Mouse (Mus musculus) A20 (cell line): ENCODE measurements around the gene Cd33.

ENCODE experiments used
- DNase-seq: peaks from one replicate; pipeline ENCODE4 v3.0.0-alpha.2; 2011; ENCODE audit warnings: low read depth, low spot score

The Cd33 gene

GRCm38 (mm10) chr7:43544225-43544977, at the start of gene Cd33:
Cd33 (minus strand) TSS chr7:43544428.
- DNase-seq = peak; percentile 76

- DNase-seq = peak; percentile 32
Measured at GRCm38 (mm10) chr7:43584790-43585189, 40.6 kb upstream of the Cd33 start.

DNA sequence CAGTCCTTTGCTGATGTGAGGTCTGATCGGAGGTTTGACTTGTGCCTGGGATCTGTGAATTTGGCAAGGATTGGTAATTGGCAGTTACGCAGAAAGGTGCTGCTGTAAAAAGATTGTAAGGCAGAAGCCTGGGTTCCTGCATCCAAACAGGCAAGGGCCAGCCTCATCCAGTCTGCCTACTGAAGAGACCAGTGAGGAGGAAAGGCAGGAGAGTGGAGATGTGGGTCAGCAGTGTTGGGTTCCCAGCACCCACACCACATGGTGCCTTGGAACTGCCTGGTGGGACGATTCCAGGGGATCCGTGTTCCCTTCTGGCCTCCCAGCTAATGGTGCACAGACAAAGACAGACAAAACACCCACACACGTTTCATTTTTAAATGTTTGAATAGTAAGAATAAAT, 36.3 kb upstream of the Cd33 start:
- DNase-seq = no peak

GRCm38 (mm10) chr7:43579440-43580171, 35.4 kb upstream of the Cd33 start, which contains the start of gene Zfp719:
Zfp719 (plus strand) TSS chr7:43579610.
- peak; percentile 96 for DNase-seq

DNA sequence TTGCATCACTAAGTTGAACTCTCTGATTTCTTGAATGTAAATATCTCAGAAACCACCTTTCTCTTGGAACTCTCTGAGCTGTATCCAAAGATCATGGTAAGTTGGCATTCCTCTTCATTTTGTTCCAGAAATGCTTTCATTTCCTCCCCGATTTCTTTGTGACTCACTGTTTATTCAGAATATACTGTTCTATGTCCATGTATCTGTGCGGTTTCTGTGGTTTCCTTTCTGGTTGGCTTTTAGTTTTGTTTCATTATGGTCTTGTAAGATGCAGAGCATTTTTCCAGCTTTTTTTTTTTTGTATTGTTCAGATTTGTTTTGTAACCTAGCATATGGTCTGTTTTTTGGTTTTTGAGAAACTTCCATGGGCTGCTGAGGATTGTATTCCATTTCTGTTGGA, 27.0 kb upstream of the Cd33 start:
- DNase-seq = no peak

GRCm38 (mm10) chr7:43563300-43563699, 19.1 kb upstream of the Cd33 start:
- DNase-seq = no peak

GRCm38 (mm10) chr7:43562651-43563070, 18.4 kb upstream of the Cd33 start:
- DNase-seq = peak; percentile 80

- peak; percentile 90 for DNase-seq
Measured at GRCm38 (mm10) chr7:43562006-43562633, 17.9 kb upstream of the Cd33 start, which contains the start of gene Zfp658. Zfp658 (plus strand) TSS chr7:43562256.

DNA sequence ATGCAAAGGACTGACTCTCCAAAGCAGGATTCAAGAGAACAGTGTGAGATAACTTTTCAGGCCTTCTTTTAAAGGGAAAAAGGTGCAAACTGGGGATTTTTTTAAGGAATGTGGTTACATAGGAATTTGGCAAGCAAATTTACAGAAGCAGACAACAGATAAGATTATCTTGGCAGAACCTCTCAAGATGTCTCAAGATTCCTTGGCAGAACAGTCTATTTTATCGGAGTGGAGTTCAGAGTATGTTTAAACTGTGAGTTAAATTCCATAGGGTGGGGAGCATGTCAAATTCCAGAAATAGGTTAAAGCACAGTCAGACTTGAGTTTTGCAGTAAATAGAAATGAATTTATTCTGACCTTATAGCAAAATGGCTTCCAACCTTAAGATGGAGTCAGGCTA, 12.7 kb upstream of the Cd33 start:
- DNase-seq = no peak

DNA sequence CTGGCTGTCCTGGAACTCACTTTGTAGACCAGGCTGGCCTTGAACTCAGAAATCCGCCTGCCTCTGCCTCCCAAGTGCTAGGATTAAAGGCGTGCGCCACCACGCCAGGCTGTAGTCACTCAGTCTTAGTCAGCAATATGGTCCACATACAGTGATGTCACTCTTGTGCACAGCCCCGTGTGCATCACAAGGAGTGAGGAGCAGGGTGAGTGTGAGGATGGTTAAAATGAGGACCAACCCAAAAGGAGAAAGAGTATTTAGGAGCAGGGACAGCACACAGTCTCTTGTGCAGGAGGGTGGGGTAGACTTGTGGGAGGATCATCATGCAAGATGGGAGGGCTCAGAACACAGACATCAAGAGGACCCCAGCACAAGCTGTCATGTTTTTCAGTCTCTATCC, 11.1 kb upstream of the Cd33 start:
- DNase-seq = peak; percentile 24

DNA sequence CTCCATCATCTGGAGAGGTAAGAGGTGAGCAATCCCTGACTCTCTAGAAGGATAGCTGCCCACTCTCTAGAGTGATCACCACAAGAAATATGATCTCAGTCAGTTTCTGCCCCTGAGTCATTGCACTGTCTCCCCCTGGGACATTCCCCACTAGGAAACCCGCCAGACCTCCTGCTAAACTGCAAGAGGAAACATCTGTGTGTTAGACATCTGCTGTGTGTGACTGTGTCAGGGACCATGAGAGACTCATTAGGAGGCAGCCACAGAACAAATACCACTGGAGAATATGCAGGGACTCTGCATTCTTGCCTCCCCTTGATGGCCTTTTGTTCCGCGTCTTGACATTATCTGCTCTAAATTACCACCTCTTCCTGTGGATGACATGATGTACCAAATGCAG, 10.3 kb upstream of the Cd33 start:
- peak; percentile 82 for DNase-seq

DNA sequence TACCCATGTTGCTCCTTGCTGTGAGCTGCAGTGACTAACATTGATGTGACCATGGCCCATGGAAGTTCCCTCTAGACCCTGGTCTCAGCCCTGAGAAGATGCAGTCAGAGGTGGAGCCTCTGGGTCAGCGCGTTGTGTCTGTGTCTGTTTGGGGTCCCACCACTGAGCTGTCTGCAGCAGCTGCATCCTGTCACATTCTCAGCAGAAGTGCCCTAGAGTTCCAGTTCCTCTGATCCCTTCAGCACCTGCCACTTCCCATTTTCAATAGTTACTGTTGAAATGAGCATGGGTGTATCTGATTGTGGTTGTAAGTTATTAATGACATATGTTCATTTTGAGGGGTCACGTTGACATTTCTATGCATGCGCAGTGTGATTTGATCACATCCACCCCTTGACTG, 8.9 kb upstream of the Cd33 start:
- peak; percentile 89 for DNase-seq

DNA sequence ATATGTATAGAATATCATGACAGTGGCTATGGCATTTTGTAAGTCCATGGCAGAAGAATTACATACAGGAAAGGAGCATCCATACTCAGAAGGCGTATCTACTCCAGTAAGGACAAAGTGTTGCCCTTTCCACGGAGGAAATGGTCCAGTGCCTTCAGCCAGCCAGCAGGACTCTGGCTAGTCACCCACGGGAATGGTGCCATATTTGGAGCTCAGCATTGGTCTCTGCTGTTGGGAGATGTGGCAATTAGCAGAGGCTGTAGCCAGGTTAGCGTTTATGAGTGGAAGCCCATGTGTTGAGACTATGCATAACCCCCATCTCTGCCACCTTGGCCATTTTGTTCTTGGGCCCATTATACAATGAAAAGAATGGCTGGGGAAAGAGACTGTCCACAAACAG, 4.0 kb upstream of the Cd33 start:
- no peak for DNase-seq

DNA sequence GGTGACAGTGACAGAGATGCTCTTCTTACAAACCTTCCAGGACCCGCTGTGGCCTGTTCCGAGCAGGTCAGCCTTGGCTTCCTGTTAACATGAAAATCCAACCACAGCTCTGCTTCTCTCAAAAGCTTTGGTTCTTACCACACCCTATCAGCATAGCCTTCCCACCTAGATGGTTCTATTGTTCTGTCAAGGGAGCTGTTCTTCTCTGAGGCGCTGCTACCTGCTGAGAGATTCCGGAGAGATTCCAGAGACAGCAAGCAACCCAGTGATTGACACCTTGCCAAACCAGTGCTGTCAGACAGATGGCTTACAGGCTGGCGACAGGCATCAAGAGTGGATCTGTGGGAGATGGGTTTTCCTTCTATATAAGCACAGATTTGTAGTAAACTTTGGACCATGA, 3.4 kb upstream of the Cd33 start:
- DNase-seq = no peak

DNA sequence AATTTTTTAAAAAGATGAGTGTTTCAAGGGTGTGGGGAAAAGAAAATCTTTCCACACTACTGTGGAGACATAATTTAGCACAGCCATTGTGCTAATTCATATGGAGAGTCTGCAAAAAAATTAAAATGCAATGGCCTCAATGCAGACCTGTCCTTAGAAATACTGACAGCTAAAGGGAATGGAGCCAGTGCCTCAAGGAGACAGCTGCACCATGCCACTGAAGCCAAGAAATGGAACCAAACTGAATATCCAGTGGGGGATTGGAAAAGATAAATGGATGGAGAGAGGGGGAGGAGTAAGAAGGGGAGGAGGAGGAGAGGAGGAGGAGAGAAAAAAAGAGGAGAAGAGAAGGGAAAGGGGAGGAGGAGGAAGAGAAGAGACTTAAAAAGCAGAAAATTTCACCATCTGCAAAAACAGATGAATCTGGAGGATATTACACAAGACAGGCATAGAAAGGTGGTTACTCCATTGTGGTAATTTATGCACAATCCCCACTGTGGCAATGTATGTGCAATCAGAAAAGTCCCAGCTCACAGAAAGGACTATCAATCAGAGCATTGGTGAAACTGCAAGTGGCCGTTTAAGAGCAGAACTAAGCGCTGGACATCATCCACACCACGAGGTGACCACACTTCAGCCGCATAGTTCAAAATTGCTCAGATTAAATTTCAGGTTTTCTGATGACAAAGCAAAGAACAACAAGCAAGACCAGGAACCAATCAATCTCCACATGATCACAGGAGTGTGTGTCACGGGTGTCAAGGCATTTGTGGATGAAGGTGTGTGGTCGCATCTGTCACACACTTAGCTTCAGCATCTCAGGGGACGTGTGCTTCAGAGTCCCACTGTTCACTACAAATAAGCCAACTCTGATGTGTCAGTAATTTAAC, 1.7 kb upstream of the Cd33 start:
- DNase-seq = no peak

DNA sequence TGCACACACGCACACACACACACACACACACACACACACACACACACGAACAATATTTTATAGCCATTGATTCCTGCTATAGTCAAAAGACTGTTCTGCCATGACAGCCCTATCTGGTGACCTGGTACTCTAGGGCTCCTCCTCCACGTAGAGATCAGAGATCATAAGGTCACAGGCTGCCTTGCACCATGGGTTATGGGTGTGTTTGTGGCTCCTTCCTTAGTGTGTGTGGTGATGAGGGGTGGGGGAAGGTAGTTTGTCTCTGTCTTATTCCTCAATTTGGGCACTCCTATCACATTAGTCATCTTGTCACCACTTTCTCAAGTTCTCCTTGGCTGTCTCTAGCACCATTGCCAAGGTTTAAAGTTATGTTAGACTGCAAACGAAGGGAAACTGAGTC, 5.7 kb downstream of the Cd33 start:
- DNase-seq = no peak

GRCm38 (mm10) chr7:43532936-43533505, 11.2 kb downstream of the Cd33 start:
- DNase-seq = no peak

DNA sequence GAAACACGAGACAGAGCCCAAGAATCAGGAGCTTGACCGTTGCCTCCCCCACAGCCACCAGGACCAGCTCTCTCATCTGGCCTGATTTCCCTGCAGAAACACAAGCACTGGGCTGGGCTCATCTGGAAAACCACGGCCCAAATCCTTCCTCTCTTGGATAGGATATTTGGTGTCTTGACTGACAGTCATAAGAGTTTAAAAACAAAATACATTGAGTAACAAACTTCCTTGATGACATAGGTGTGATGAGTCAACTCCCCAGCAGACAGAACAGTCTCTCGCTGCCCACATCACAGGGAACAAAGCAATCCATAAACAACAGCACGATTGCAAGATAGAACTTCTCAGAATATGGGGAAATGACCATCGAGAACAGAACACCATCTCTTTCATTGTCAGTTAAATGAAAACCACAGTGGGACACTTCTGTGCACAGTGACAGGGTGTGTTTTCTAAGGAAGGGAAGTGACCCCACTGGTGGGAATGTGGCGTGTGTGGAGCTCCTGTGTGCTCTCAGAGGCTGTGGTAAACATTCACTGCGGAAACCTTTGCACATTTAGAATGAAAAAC, 13.9 kb downstream of the Cd33 start:
- no peak for DNase-seq

DNA sequence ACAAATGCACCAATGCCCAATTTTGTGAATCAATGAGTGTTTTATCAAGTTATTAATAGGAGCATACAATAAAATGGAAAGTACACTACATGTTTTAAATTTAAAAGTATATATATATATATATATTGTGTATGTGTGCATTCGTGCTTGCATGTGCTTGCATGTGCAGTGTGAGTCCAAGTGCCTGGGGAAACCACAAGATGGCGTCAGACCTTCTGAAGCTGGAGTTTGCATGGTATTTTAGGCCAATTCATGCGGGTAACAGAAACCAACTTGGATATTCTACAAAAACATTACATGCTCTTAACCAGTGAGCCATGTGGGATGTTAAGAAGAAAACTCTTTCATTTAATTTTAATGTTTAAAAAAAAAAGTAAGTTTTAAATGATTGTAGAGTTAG, 18.9 kb downstream of the Cd33 start:
- DNase-seq = peak; percentile 48

- DNase-seq = no peak
Measured at GRCm38 (mm10) chr7:43522776-43523175, 21.5 kb downstream of the Cd33 start.

GRCm38 (mm10) chr7:43518341-43518740, 25.9 kb downstream of the Cd33 start:
- DNase-seq = no peak
